Mouse (Mus musculus) myocyte (in vitro differentiated cells): ENCODE measurements around the gene Brsk1. TPM values are rescaled to one million over a fixed set of nuclear protein-coding genes. Genes with fewer than 3 reads are reported as not detected.

Experiments
- H3K27me3 ChIP-seq: one replicate; pipeline ENCODE4 v1.6.1; 2011; ENCODE audit not compliant: control insufficient read depth, insufficient read depth, insufficient read length
- H3K36me3 ChIP-seq: one replicate; pipeline ENCODE4 v1.6.1; 2011; ENCODE audit not compliant: control insufficient read depth, insufficient read depth
- H3K4me2 ChIP-seq: one replicate; pipeline ENCODE4 v1.6.1; 2011; ENCODE audit warnings: low read depth, control low read depth
- H3K4me3 ChIP-seq: one replicate; pipeline ENCODE4 v1.5.1; 2011; ENCODE audit warnings: mild to moderate bottlenecking, control low read depth, moderate library complexity
- H3K79me2 ChIP-seq: one replicate; pipeline ENCODE4 v1.6.1; 2011; ENCODE audit not compliant: control insufficient read depth, insufficient read depth
- H3ac ChIP-seq: one replicate; pipeline ENCODE4 v1.6.1; 2011; ENCODE audit not compliant: control insufficient read depth, insufficient read length
- CEBPB ChIP-seq: IDR thresholded peaks from 2 replicates; pipeline ENCODE4 v1.6.1; 2011; ENCODE audit warnings: mild to moderate bottlenecking, moderate library complexity; ENCODE audit not compliant: poor library complexity, insufficient read depth, severe bottlenecking
- E2F4 ChIP-seq: IDR thresholded peaks from one replicate; pipeline ENCODE4 v1.6.1; 2011; ENCODE audit warnings: mild to moderate bottlenecking, control low read depth, moderate library complexity; ENCODE audit not compliant: insufficient read depth
- MAX ChIP-seq: IDR thresholded peaks from one replicate; pipeline ENCODE4 v1.6.1; 2011; ENCODE audit warnings: low read depth, mild to moderate bottlenecking, control low read depth
- MYOD1 ChIP-seq, 3 experiments: IDR thresholded peaks; one replicate each; pipeline ENCODE4 v1.6.1; 2011; ENCODE audit warnings: control low read depth in 2 of 3, low read depth in 2 of 3, mild to moderate bottlenecking in 2 of 3, moderate library complexity in 1 of 3; ENCODE audit not compliant: insufficient read length in 2 of 3, control insufficient read depth in 1 of 3
- MYOG ChIP-seq, 3 experiments: IDR thresholded peaks; one replicate each; pipeline ENCODE4 v1.6.1; 2011; ENCODE audit warnings: control low read depth in 2 of 3, low read depth in 2 of 3, mild to moderate bottlenecking in 2 of 3; ENCODE audit not compliant: insufficient read length in 2 of 3, control insufficient read depth in 1 of 3, insufficient read depth in 1 of 3
- POLR2A ChIP-seq: IDR thresholded peaks from one replicate; pipeline ENCODE4 v1.6.1; 2011; ENCODE audit warnings: low read depth, mild to moderate bottlenecking, control low read depth, moderate library complexity; ENCODE audit not compliant: insufficient read length
- POLR2AphosphoS2 ChIP-seq: IDR thresholded peaks from one replicate; pipeline ENCODE4 v1.6.1; 2011; ENCODE audit warnings: low read depth, control low read depth; ENCODE audit not compliant: insufficient read length
- REST ChIP-seq: IDR thresholded peaks from one replicate; pipeline ENCODE4 v1.6.1; 2011; ENCODE audit warnings: mild to moderate bottlenecking, control low read depth, moderate library complexity; ENCODE audit not compliant: insufficient read depth, insufficient read length
- SRF ChIP-seq: IDR thresholded peaks from one replicate; pipeline ENCODE4 v1.6.1; 2011; ENCODE audit warnings: low read depth; ENCODE audit not compliant: control insufficient read depth, insufficient read length
- TCF12 ChIP-seq: IDR thresholded peaks from one replicate; pipeline ENCODE4 v1.6.1; 2011; ENCODE audit warnings: mild to moderate bottlenecking, control low read depth; ENCODE audit not compliant: poor library complexity, insufficient read depth, severe bottlenecking
- TCF3 ChIP-seq: IDR thresholded peaks from one replicate; pipeline ENCODE4 v1.6.1; 2011; ENCODE audit warnings: low read depth, control low read depth; ENCODE audit not compliant: insufficient read length
- USF1 ChIP-seq: IDR thresholded peaks from one replicate; pipeline ENCODE4 v1.6.1; 2011; ENCODE audit warnings: low read depth, mild to moderate bottlenecking, control low read depth, moderate library complexity
- polyA plus RNA-seq: library from polyadenylated mRNA; unstranded; fragments of >200 nt; fragmentation: generic; extraction: Trizol; gene quantifications from one replicate; pipeline ENCODE4 v1.2.1, GENCODE M21; 2012; ENCODE audit warnings: missing spikeins

Gene Brsk1
- polyA plus RNA-seq, 1 experiment: 7.0 TPM

DNA sequence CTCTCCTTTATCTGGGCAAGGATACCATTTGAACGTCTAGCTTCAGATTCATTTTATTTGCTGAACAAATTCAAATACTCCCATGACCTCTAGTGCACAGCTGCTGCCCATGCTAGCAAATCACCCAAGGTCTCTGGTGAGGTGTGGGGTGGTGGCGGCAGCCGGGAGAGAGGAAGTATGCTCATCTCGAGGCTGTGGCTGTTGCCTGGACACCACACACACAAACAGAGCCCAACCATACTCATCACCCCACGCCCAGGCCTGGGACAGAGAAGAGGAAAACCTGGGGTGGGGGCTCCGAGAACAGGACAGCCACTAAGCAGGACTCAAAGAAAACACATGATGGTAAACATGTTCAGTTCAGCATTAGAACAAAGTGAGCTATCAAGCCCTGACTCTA lies 43.1 kb upstream of the Brsk1 start:
- H3ac ChIP-seq: no peak overlapping the region
- peaks cover 12% of the 10 kb centered on the region for H3K36me3 ChIP-seq
- H3K79me2 ChIP-seq: peaks cover 25% of the 10 kb centered on the region
- no peak for TF ChIP-seq POLR2AphosphoS2
- TF ChIP-seq TCF12: no peak
- TF ChIP-seq MYOD1 (IDR thresholded peaks at IDR 0.05; ENCODE audit: control insufficient read depth in 1 of 3, insufficient read length in 2 of 3, low read depth in 2 of 3): peak in 1 of 3 experiments; percentile 14
- TF ChIP-seq USF1: no peak
- TF ChIP-seq REST: no peak
- TF ChIP-seq CEBPB: no peak
- no peak for TF ChIP-seq SRF
- no peak overlapping the region for H3K4me3 ChIP-seq
- H3K4me2 ChIP-seq: no peak overlapping the region
- H3K27me3 ChIP-seq: no peaks in the 10 kb centered on the region

- H3K36me3 ChIP-seq: peaks cover 7% of the 10 kb centered on the region
- H3ac ChIP-seq: no peak overlapping the region
- H3K4me2 ChIP-seq: no peak overlapping the region
- no peaks in the 10 kb centered on the region for H3K27me3 ChIP-seq
- no peak for TF ChIP-seq MYOD1 (IDR thresholded peaks at IDR 0.05; ENCODE audit: control insufficient read depth in 1 of 3, insufficient read length in 2 of 3, low read depth in 2 of 3)
- no peak for TF ChIP-seq POLR2A
- TF ChIP-seq TCF12: no peak
- no peak for TF ChIP-seq POLR2AphosphoS2
- H3K79me2 ChIP-seq: peaks cover 32% of the 10 kb centered on the region
- H3K4me3 ChIP-seq: no peak overlapping the region
Measured at GRCm38 (mm10) chr7:4647992-4648391, 42.4 kb upstream of the Brsk1 start.

DNA sequence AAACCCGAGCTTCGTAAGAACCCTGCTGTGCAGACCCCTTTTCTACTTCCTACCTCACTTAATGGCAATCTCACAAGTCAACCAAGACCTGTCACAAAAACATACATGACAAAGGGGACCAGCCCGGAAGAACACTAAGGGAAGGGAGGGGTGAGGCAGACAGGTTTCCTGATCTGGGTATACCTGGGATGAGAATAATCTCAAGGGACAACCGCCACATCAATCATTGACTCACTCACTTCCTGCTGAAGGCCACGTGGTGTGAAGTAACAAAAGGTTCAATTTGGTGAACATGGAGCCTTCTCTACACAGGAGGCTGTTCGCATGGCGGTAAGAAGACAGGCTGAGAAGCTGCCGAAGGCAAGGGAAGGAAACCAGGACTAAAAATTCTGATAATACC lies 38.8 kb upstream of the Brsk1 start:
- Histone ChIP-seq H3K27me3 (no peaks in the 10 kb centered on the region), H3K4me3 (no peak overlapping the region), H3ac (no peak overlapping the region), H3K36me3 (no peaks in the 10 kb centered on the region), H3K4me2 (no peak overlapping the region), H3K79me2 (peaks cover 67% of the 10 kb centered on the region)
- TF ChIP-seq E2F4 (no peak), REST (no peak), MAX (no peak), CEBPB (no peak), TCF3 (no peak), POLR2A (no peak)

DNA sequence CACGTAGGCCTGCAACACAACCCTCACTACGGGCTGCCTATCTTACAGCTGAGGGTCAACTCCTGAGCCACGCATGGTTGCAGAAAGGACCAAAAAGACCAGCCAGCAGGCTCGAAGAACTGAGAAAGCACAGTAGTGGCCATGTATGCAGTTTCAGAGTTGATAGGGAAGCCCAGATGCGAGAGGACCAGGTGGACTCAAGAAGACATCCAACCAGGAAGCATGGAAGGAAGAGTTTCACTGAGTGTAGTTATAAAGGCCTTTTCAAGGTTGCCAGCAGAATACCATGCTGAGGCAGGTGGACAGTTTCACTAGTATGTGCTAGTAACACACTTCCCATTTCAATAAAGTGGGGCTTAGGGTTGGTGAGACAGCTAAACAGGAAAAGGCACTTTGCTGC lies 37.7 kb upstream of the Brsk1 start:
- no peak for TF ChIP-seq USF1
- TF ChIP-seq CEBPB: no peak
- no peak for TF ChIP-seq TCF3
- no peak for TF ChIP-seq SRF
- no peak for TF ChIP-seq E2F4
- TF ChIP-seq TCF12: no peak
- TF ChIP-seq MAX: no peak
- no peak for TF ChIP-seq POLR2AphosphoS2
- TF ChIP-seq REST: no peak
- no peak for TF ChIP-seq MYOD1 (IDR thresholded peaks at IDR 0.05; ENCODE audit: control insufficient read depth in 1 of 3, insufficient read length in 2 of 3, low read depth in 2 of 3)
- TF ChIP-seq MYOG (IDR thresholded peaks at IDR 0.05; ENCODE audit: control insufficient read depth in 1 of 3, insufficient read depth in 1 of 3, insufficient read length in 2 of 3, low read depth in 2 of 3): no peak
- no peak for TF ChIP-seq POLR2A

DNA sequence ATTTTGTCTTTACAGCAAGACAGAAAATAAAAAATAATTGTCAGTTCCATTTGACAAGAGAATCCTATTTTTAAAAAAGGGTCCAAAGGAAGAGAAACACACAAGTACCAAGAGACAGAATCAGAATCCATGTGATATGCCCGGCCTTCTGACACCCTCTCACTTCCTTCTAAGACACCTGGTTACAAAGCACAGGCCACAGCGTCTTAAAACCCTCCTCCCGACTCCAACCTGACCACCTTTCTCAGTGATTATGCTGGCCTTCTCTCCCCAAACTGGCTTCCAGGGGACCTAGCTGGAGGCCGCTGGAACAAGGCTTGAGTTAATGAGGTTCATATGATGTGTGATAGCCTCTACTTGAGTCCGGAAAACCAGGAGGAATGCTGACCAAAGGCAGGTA lies 37.1 kb upstream of the Brsk1 start:
- Histone ChIP-seq H3K4me2 (no peak overlapping the region), H3K4me3 (no peak overlapping the region)
- no peak for TF ChIP-seq E2F4
- TF ChIP-seq TCF12: no peak
- TF ChIP-seq POLR2A: no peak
- no peak for TF ChIP-seq REST
- no peak for TF ChIP-seq MYOG (IDR thresholded peaks at IDR 0.05; ENCODE audit: control insufficient read depth in 1 of 3, insufficient read depth in 1 of 3, insufficient read length in 2 of 3, low read depth in 2 of 3)
- TF ChIP-seq TCF3: no peak
- TF ChIP-seq CEBPB: no peak
- no peak for TF ChIP-seq USF1
- TF ChIP-seq POLR2AphosphoS2: no peak
- no peak for TF ChIP-seq MYOD1 (IDR thresholded peaks at IDR 0.05; ENCODE audit: control insufficient read depth in 1 of 3, insufficient read length in 2 of 3, low read depth in 2 of 3)
- no peak for TF ChIP-seq MAX
- TF ChIP-seq SRF: no peak

More for the DNA sequence above, 37.7 kb upstream of the Brsk1 start:
- H3ac ChIP-seq: no peak overlapping the region
- H3K27me3 ChIP-seq: no peaks in the 10 kb centered on the region
- no peaks in the 10 kb centered on the region for H3K36me3 ChIP-seq
- H3K4me2 ChIP-seq: no peak overlapping the region
- peaks cover 77% of the 10 kb centered on the region for H3K79me2 ChIP-seq
- no peak overlapping the region for H3K4me3 ChIP-seq

More for the DNA sequence above, 37.1 kb upstream of the Brsk1 start:
- Histone ChIP-seq H3K36me3 (no peaks in the 10 kb centered on the region), H3K79me2 (peaks cover 76% of the 10 kb centered on the region), H3K27me3 (no peaks in the 10 kb centered on the region), H3ac (no peak overlapping the region)
